Mouse (Mus musculus) erythroid progenitor cell, adult 5-6 weeks (primary cell): ENCODE measurements around the gene Pipox. TPM values are rescaled to one million over a fixed set of nuclear protein-coding genes. Genes with fewer than 3 reads are reported as not detected.

Experiments
- ATAC-seq: replicated peaks from 2 replicates; pipeline ENCODE4 v1.8.0; 2016; ENCODE audit warnings: moderate number of reproducible peaks, mild to moderate bottlenecking, moderate TSS enrichment, inconsistent platforms; ENCODE audit not compliant: poor library complexity, low FRiP score, severe bottlenecking
- total RNA-seq, 2 experiments: library from RNA; stranded (forward) in 1 of 2; stranded (reverse) in 1 of 2; fragments of 150-400 nt in 1 of 2; fragments of 186-747, 209-891 nt in 1 of 2; gene quantifications; 2 replicates each; pipeline versions ENCODE4 v1.2.3 to v1.2.4; 2015 to 2017; ENCODE audit warnings: low replicate concordance in 2 of 2

Pipox gene
- total RNA-seq, 2 experiments from 2014 or later: not detected

- ATAC-seq: no peak
These were observed 6.4 kb downstream of the Pipox start for GRCm38 (mm10) chr11:77887373-77887960.

- no peak for ATAC-seq
These were observed 8.7 kb downstream of the Pipox start for GRCm38 (mm10) chr11:77885246-77885575.

DNA sequence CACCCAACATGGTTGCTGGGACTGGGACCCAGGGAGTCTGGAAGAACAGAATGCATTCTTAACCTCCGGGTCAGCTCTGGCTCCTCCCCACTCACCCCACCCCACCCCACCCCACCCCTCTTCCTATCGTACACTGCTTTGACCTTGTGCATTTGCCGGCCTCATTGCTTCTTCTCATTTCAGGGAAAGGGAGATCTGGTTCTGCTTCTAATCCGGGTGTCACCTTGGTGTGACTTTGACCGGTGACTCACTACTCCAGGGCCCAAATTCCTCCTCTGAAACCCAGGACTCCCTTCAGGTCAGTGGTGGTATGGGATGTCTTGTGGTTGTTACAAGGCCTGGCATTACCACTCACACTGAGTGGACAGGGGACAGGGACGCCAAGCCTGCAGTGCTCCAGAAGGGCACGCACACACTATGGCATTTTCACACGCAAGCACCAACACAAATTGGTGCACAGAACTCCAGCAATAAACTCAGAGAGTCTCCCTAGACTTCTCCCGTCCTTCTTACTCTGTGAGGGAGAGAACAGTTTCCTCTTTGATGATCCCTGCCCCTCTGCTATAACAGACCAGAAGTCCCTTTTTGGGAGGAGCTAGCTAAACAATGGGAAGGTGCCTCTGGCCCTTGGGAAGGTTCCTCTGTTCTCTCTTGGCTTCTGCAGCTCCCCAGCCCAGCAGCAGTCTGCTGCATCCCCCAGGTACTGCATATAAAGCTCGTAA, 9.2 kb downstream of the Pipox start:
- no peak for ATAC-seq

DNA sequence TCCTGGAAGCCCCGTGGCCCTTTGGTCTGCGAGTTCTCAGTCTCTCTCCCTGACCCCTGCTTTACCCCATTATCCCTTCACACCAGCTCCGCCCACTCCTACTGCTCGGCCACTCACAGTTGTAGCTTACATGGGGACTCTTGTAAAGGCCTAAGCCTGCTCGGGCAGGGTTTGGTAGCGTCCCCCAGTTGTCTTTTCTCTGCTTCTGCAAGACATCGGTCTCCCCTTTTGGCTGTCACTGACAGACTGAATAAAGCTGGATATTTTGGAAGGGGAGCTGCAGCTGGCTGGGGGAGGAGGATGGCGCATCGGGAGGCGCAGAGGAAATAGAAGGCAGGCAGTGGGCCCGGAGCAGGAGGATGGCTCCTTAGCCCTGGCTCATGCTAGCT, 17.1 kb downstream of the Pipox start:
- no peak for ATAC-seq

DNA sequence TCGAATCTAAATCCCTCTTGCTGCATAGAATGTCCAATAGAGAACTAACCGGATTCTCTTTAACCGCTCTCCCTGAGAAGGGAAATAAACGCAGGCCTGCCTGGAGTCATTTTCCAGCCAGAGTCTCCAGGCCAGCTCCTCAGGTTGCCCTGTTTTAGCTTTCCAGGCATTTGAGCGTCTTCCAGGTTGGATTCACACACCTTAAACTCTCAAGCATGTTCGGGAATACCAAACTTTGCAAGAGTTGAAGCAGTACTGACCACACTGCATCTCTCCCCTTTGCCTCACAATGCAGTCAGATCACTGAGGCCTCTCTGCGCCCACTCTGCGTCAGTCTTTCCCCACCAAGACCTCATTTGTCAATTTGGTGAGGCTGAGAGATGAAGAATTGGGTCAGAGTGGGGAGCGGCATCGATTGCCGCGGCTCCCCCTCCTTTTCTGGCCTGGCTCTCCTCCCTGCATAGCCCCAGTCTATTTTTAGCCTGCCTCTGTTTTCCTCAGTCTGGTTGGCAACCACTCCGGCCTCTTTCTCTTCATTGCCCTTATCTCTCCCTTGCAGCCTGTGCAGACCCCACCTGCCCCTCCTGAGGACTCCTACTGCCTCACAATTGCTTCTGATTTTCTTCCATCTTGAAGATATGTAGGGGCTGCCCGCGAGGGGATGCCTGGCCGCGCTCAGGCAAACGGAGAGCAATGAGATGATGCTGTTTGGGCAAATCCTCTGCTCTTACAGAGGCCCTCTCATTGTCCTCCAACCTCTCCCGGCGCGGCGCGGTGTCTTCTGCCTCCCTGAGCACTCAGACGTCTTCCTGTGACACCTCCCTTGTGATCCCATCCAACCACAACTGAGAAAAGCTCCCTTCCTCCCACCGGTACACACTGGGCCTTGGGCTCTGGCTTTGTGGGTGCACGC, 17.8 kb downstream of the Pipox start:
- no peak for ATAC-seq

- ATAC-seq: no peak
These were observed 18.6 kb downstream of the Pipox start for GRCm38 (mm10) chr11:77875269-77875668.

DNA sequence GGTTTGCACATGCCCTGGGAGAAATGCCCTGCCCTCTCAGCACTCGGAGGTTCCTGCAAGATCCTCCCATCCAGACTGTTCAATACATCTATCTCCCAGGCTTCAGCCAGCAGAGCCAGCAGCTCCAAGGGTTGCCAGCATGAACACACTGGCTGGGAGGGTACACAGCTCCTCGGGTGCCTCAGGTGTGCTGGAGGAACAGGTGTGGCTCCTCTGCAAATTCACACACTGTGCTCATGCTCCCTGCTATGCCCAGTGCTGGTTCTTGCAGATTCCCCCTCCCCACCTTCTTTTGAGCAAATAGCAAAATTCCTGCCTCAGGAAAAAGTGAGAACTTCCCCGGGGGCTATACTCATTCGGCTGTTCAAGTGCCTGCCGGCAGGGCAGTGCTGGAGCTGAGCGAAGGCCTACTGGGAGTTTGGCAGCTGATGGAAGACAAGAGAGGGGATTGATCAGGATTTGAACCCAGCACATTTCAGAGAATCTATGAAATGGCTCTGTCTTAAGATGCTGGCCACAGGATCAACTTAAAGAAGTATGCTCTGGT, 19.1 kb downstream of the Pipox start:
- no peak for ATAC-seq

GRCm38 (mm10) chr11:77873116-77873515, 20.8 kb downstream of the Pipox start:
- ATAC-seq: no peak

- ATAC-seq: no peak
These were observed 21.2 kb downstream of the Pipox start for GRCm38 (mm10) chr11:77872685-77873084.

GRCm38 (mm10) chr11:77872236-77872635, 21.7 kb downstream of the Pipox start:
- ATAC-seq: no peak

GRCm38 (mm10) chr11:77871436-77871835, 22.5 kb downstream of the Pipox start:
- ATAC-seq: no peak

- ATAC-seq: no peak
These were observed 26.3 kb downstream of the Pipox start for GRCm38 (mm10) chr11:77867419-77868083.

- ATAC-seq: no peak
These were observed 29.1 kb downstream of the Pipox start for GRCm38 (mm10) chr11:77864771-77865170.

DNA sequence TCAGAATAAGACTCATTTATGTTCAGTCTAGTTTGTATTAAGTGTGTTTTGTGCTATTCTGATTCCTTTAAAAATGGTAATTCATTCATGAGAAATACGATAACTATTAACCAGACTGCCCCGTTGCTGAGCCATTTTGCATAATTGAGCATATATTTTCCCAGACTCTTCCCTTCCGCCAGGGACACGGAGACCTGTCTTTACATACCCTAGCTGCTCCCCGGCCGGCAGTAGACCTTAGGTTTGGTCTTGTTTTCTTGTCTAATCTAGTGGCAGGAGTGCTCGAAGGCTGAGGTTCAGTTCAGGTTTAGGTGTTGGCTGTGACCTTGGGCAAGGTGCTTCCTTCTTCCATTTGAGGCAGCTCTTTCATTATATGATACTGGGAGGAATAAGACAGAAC, 31.0 kb downstream of the Pipox start:
- ATAC-seq: no peak

DNA sequence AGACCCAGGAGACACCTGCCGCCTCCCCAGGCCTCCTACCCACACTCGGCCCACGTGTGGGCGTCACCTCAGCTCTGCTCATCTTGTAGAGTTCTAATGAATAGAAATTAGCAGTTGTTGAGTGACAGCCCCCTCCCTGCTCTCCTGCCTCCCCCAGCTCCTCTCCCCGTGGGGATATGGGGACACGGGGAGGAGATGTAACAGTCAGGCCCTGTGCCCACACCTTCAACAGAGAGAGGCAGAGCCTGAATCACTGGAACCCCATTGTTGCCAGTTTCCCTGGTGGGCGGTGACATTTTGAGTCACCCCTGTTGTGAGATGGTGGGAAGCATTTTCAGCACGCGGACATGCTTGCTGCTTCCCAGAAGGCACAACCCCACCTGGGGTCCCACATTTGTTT, 32.9 kb downstream of the Pipox start:
- no peak for ATAC-seq

DNA sequence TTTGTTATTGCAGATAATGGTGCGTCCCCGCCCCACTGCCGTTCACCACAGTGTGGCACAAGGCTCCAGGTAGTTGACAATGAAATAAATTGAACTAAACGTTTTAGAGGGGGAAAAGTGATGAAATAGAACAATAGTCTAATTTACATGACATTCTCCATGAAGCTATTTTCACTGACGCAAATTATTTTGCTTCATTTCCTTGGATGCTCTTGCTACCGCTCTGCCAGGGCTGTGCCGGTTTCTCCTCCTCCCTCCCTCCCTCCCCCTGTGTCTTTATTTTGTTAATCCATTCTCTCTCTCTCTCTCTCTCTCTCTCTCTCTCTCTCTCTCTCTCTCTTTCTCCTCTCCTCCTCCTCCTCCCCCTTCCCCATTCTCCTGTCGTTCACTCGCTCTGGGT, 35.3 kb downstream of the Pipox start:
- ATAC-seq: no peak

GRCm38 (mm10) chr11:77857089-77857488, 36.8 kb downstream of the Pipox start:
- ATAC-seq: no peak

DNA sequence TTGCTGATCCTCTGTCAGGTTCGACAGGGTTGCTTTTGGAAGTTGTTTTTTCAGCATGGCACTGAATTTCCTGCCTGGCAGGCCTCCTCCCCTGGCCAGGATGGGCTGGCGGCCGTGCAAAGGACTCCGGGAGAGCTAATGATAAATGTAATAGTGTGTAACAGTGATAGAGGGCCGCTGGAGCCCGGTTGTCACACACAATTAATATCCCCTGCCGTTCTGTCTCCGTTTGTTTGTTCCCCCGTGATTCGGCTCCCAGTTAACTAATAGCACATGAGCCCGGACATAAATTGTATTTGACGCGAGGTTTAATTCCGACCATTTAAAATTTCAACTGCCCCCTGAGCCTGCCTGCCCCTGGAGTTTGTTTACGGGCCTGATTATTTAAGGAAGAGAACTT, 38.5 kb downstream of the Pipox start:
- no peak for ATAC-seq

DNA sequence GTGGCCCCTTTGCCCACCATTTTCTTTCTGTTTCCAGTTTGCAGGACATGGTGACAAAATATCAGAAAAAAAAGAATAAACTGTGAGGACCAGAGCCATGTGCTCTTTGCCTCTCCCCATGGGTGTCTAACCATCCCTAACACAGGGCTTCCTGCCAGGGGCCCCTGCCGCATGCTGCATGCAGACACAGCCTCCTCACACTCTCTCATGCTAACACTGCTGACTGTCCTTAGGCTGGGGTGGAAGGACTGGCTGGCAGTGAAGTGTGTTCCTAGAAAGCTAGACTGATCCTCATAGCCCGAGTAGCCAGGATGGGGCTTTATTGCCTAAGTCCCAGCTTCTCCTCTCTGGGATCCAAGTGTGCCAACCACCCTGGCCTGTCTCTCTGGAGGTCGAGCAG, 39.3 kb downstream of the Pipox start:
- no peak for ATAC-seq
